Mouse (Mus musculus): ENCODE measurements around the gene Exoc3. TPM values are rescaled to one million over a fixed set of nuclear protein-coding genes. Genes with fewer than 3 reads are reported as not detected.

Exoc3 gene
- polyA plus RNA-seq, 1 experiment from 2014 or later, result 21.2 TPM

- H3K4me1 ChIP-seq (ENCODE audit: control insufficient read depth, low read depth, low read length), result no peaks in the 10 kb centered on the region
- H3K27me3 ChIP-seq (ENCODE audit: control insufficient read depth, insufficient read depth, low read depth, low read length), result peaks cover 24% of the 10 kb centered on the region
- WGBS (ENCODE audit: insufficient replicate concordance), result 30% methylated on average over 14 of the region's 14 CpGs
- H3K9ac ChIP-seq (ENCODE audit: low read depth, low read length), result no peak overlapping the region
- no peaks in the 10 kb centered on the region for H3K36me3 ChIP-seq (ENCODE audit: control insufficient read depth, insufficient read depth)
- H3K4me3 ChIP-seq (ENCODE audit: low read depth, low read length), result no peak overlapping the region
- H3K9me3 ChIP-seq (replicated peaks; ENCODE audit: control insufficient read depth, low read length), result no peaks in the 10 kb centered on the region
- H3K27ac ChIP-seq (ENCODE audit: low read length), result no peak overlapping the region
- no peak for ATAC-seq (ENCODE audit: low read depth)
- no peak overlapping the region for H3K4me2 ChIP-seq (ENCODE audit: low read depth, low read length)
Measured at GRCm38 (mm10) chr13:74121795-74122330, 86.7 kb downstream of the Exoc3 start.

- no peaks in the 10 kb centered on the region for H3K36me3 ChIP-seq (ENCODE audit: control insufficient read depth, insufficient read depth)
- H3K4me1 ChIP-seq (ENCODE audit: control insufficient read depth, low read depth, low read length), result no peaks in the 10 kb centered on the region
- peak; percentile 55 for ATAC-seq (ENCODE audit: low read depth)
- H3K4me3 ChIP-seq (ENCODE audit: low read depth, low read length), result peak within 1 kb of the TSS; percentile 31
- no peak within 1 kb of the TSS for H3K27ac ChIP-seq (ENCODE audit: low read length)
- WGBS (ENCODE audit: insufficient replicate concordance), result 1% methylated on average over 35 of the region's 35 CpGs
- no peak within 1 kb of the TSS for H3K9ac ChIP-seq (ENCODE audit: low read depth, low read length)
- H3K4me2 ChIP-seq (ENCODE audit: low read depth, low read length), result peak within 1 kb of the TSS; percentile 39
- no peaks in the 10 kb centered on the region for H3K9me3 ChIP-seq (replicated peaks; ENCODE audit: control insufficient read depth, low read length)
- peaks cover 24% of the 10 kb centered on the region for H3K27me3 ChIP-seq (ENCODE audit: control insufficient read depth, insufficient read depth, low read depth, low read length)
Measured at GRCm38 (mm10) chr13:74121141-74121602, 87.4 kb downstream of the Exoc3 start, which contains the start of gene Slc9a3. Gene Slc9a3, plus strand, starts transcription at chr13:74121457.

Other genes with a start within 250 kb of the Exoc3 start
- gene Zdhhc11, start 244.9 kb downstream of the Exoc3 start, polyA plus RNA-seq (2015; fragmentation: Nextera tagmentation; extraction: Ambion mirVana), result not detected in 2 replicates
- gene Tppp, start 199.3 kb downstream of the Exoc3 start, polyA plus RNA-seq (2015; fragmentation: Nextera tagmentation; extraction: Ambion mirVana), result 0.57 and 0.61 TPM in 2 replicates
- 7.2 and 7.3 TPM in 2 replicates for gene Cep72, start 146.4 kb downstream of the Exoc3 start, polyA plus RNA-seq (2015; fragmentation: Nextera tagmentation; extraction: Ambion mirVana)
- 0.02 TPM in 1 of 2 replicates, not detected in the other for gene Slc9a3, start 87.3 kb downstream of the Exoc3 start, polyA plus RNA-seq (2015; fragmentation: Nextera tagmentation; extraction: Ambion mirVana)
- 0.08 and 0.11 TPM in 2 replicates for gene Ahrr, start 83.6 kb upstream of the Exoc3 start, polyA plus RNA-seq (2015; fragmentation: Nextera tagmentation; extraction: Ambion mirVana)
- gene Pdcd6, start 108.8 kb upstream of the Exoc3 start, polyA plus RNA-seq (2015; fragmentation: Nextera tagmentation; extraction: Ambion mirVana), result 58.9 and 65.4 TPM in 2 replicates
- 160 and 161 TPM in 2 replicates for gene Sdha, start 141.5 kb upstream of the Exoc3 start, polyA plus RNA-seq (2015; fragmentation: Nextera tagmentation; extraction: Ambion mirVana)
- gene Ccdc127, start 141.6 kb upstream of the Exoc3 start, polyA plus RNA-seq (2015; fragmentation: Nextera tagmentation; extraction: Ambion mirVana), result 17.7 and 19.0 TPM in 2 replicates
- not detected in 2 replicates for gene Lrrc14b, start 155.3 kb upstream of the Exoc3 start, polyA plus RNA-seq (2015; fragmentation: Nextera tagmentation; extraction: Ambion mirVana)
- 0.50 and 0.73 TPM in 2 replicates for gene Zfp72, start 182.1 kb upstream of the Exoc3 start, polyA plus RNA-seq (2015; fragmentation: Nextera tagmentation; extraction: Ambion mirVana)
- gene Ftl1-ps1, start 191.0 kb upstream of the Exoc3 start, polyA plus RNA-seq (2015; fragmentation: Nextera tagmentation; extraction: Ambion mirVana), result 88.0 and 91.7 TPM in 2 replicates

All from liver, embryonic 16.5 days (tissue).